Mouse (Mus musculus) heart, embryonic 16.5 days (tissue): ENCODE data around the gene Xrn1. TPM values are rescaled to one million over a fixed set of nuclear protein-coding genes. Genes with fewer than 3 reads are reported as not detected.

ENCODE experiments used
- ATAC-seq: fragments of 200-750 bp; cut with Nextera tagmentation; replicated peaks from 2 replicates; pipeline ENCODE4 v1.8.0; 2017; ENCODE audit warnings: moderate number of reproducible peaks; ENCODE audit not compliant: insufficient read depth, low FRiP score; ENCODE audit errors: extremely low read depth
- H3K27ac ChIP-seq: fragments of 300-500 bp; sonication (generic); 2 replicates; pipeline ENCODE4 v1.5.1; 2014; ENCODE audit warnings: mild to moderate bottlenecking, low read length, control low read depth, moderate library complexity
- H3K27me3 ChIP-seq: fragments of 300-500 bp; sonication (generic); 2 replicates; pipeline ENCODE4 v1.6.1; 2014; ENCODE audit warnings: low read length, mixed read lengths; ENCODE audit not compliant: control insufficient read depth, insufficient read depth
- H3K36me3 ChIP-seq: fragments of 300-500 bp; sonication (generic); 2 replicates; pipeline ENCODE4 v1.6.1; 2014; ENCODE audit not compliant: control insufficient read depth, insufficient read depth
- H3K4me1 ChIP-seq: fragments of 300-500 bp; sonication (generic); 2 replicates; pipeline ENCODE4 v1.6.1; 2014; ENCODE audit warnings: low read length, mixed read lengths; ENCODE audit not compliant: control insufficient read depth, insufficient read depth
- H3K4me2 ChIP-seq: fragments of 300-500 bp; sonication (generic); 2 replicates; pipeline ENCODE4 v1.6.1; 2014; ENCODE audit warnings: low read depth, mild to moderate bottlenecking, control low read depth, low read length
- H3K4me3 ChIP-seq: fragments of 300-500 bp; sonication (generic); 2 replicates; pipeline ENCODE4 v1.5.1; 2014; ENCODE audit warnings: mild to moderate bottlenecking, control low read depth, low read length
- H3K9ac ChIP-seq: fragments of 300-500 bp; sonication (generic); 2 replicates; pipeline ENCODE4 v1.6.1; 2014; ENCODE audit warnings: low read length, control low read depth
- H3K9me3 ChIP-seq: fragments of 300-500 bp; sonication (generic); replicated peaks from 2 replicates; pipeline ENCODE4 v1.6.1; 2016; ENCODE audit warnings: low read length; ENCODE audit not compliant: control insufficient read depth
- WGBS: fragments of 180-500 bp; shearing (Covaris S2); extraction: QIAGEN DNeasy Blood & Tissue Kit; methylation state at CpG from one replicate; pipeline ENCODE4 v1.1.7; 2014; 5-methylcytosine and 5-hydroxymethylcytosine counted together
- polyA plus RNA-seq: library from polyadenylated mRNA; unstranded; fragments of >200 nt; fragmentation: Nextera tagmentation; extraction: Ambion mirVana; gene quantifications from 2 replicates; pipeline ENCODE4 v1.2.1, GENCODE M21; 2015

Xrn1 gene
- polyA plus RNA-seq, 1 experiment from 2014 or later = 10.3 TPM

- Histone ChIP-seq H3K4me2 (no peak overlapping the region), H3K27me3 (no peaks in the 10 kb centered on the region), H3K36me3 (peaks cover 49% of the 10 kb centered on the region), H3K4me3 (no peak overlapping the region), H3K4me1 (no peaks in the 10 kb centered on the region), H3K9me3 (no peaks in the 10 kb centered on the region), H3K27ac (no peak overlapping the region), H3K9ac (no peak overlapping the region)
- WGBS = 63% methylated on average over 3 of the region's 3 CpGs
- no peak for ATAC-seq
Observed at GRCm38 (mm10) chr9:96027913-96028312, 73.4 kb downstream of the Xrn1 start.

GRCm38 (mm10) chr9:96028818-96029217 lies 74.3 kb downstream of the Xrn1 start:
- Histone ChIP-seq H3K36me3 (peaks cover 50% of the 10 kb centered on the region), H3K27ac (no peak overlapping the region), H3K4me2 (no peak overlapping the region), H3K9ac (no peak overlapping the region), H3K27me3 (no peaks in the 10 kb centered on the region), H3K9me3 (no peaks in the 10 kb centered on the region), H3K4me3 (no peak overlapping the region), H3K4me1 (no peaks in the 10 kb centered on the region)
- ATAC-seq = no peak
- WGBS = 59% methylated on average over 1 of the region's 1 CpGs

GRCm38 (mm10) chr9:96029886-96030285 lies 75.3 kb downstream of the Xrn1 start:
- 95% methylated on average over 5 of the region's 5 CpGs for WGBS
- Histone ChIP-seq H3K4me1 (no peaks in the 10 kb centered on the region), H3K9me3 (no peaks in the 10 kb centered on the region), H3K9ac (no peak overlapping the region), H3K4me2 (no peak overlapping the region), H3K36me3 (peaks cover 52% of the 10 kb centered on the region), H3K27me3 (no peaks in the 10 kb centered on the region), H3K27ac (no peak overlapping the region), H3K4me3 (no peak overlapping the region)
- no peak for ATAC-seq

- Histone ChIP-seq H3K4me1 (no peaks in the 10 kb centered on the region), H3K4me2 (no peak overlapping the region), H3K9me3 (no peaks in the 10 kb centered on the region), H3K36me3 (peaks cover 37% of the 10 kb centered on the region), H3K4me3 (no peak overlapping the region), H3K9ac (no peak overlapping the region), H3K27ac (no peak overlapping the region), H3K27me3 (no peaks in the 10 kb centered on the region)
- WGBS = 75% methylated on average over 3 of the region's 3 CpGs
- ATAC-seq = no peak
Observed at GRCm38 (mm10) chr9:96035371-96036086, 81.0 kb downstream of the Xrn1 start.

- Histone ChIP-seq H3K9ac (no peak overlapping the region), H3K4me3 (no peak overlapping the region), H3K27ac (no peak overlapping the region), H3K4me2 (no peak overlapping the region), H3K4me1 (no peaks in the 10 kb centered on the region), H3K27me3 (no peaks in the 10 kb centered on the region), H3K36me3 (peaks cover 56% of the 10 kb centered on the region), H3K9me3 (no peaks in the 10 kb centered on the region; the same call in 1 of the 2 replicates)
- WGBS = 95% methylated on average over 3 of the region's 3 CpGs
- no peak for ATAC-seq
Observed at GRCm38 (mm10) chr9:96044214-96044613, 89.7 kb downstream of the Xrn1 start.

- Histone ChIP-seq H3K9me3 (peaks cover 5% of the 10 kb centered on the region), H3K36me3 (peaks cover 58% of the 10 kb centered on the region), H3K27ac (no peak overlapping the region), H3K4me1 (no peaks in the 10 kb centered on the region), H3K4me2 (no peak overlapping the region), H3K4me3 (no peak overlapping the region), H3K27me3 (no peaks in the 10 kb centered on the region), H3K9ac (no peak overlapping the region)
- ATAC-seq = no peak
- WGBS = 94% methylated on average over 4 of the region's 4 CpGs
Observed at GRCm38 (mm10) chr9:96051501-96051900, 96.9 kb downstream of the Xrn1 start.

- Histone ChIP-seq H3K36me3 (peaks cover 55% of the 10 kb centered on the region), H3K9me3 (peaks cover 3% of the 10 kb centered on the region), H3K27ac (no peak overlapping the region), H3K9ac (no peak overlapping the region), H3K4me3 (no peak overlapping the region), H3K4me2 (no peak overlapping the region), H3K27me3 (no peaks in the 10 kb centered on the region), H3K4me1 (no peaks in the 10 kb centered on the region)
- 81% methylated on average over 5 of the region's 5 CpGs for WGBS
- no peak for ATAC-seq
Observed at GRCm38 (mm10) chr9:96054878-96055277, 100.3 kb downstream of the Xrn1 start.

GRCm38 (mm10) chr9:96056417-96057223 lies 102.1 kb downstream of the Xrn1 start:
- H3K9me3 ChIP-seq = no peaks in the 10 kb centered on the region
- H3K4me3 ChIP-seq = no peak overlapping the region
- peaks cover 38% of the 10 kb centered on the region for H3K36me3 ChIP-seq
- ATAC-seq = no peak
- H3K27ac ChIP-seq = no peak overlapping the region
- 64% methylated on average over 6 of the region's 6 CpGs for WGBS
- no peaks in the 10 kb centered on the region for H3K4me1 ChIP-seq
- no peak overlapping the region for H3K4me2 ChIP-seq
- H3K9ac ChIP-seq = no peak overlapping the region
- no peaks in the 10 kb centered on the region for H3K27me3 ChIP-seq

- Histone ChIP-seq H3K4me3 (no peak overlapping the region), H3K27me3 (no peaks in the 10 kb centered on the region), H3K9me3 (no peaks in the 10 kb centered on the region), H3K9ac (no peak overlapping the region), H3K27ac (no peak overlapping the region), H3K4me1 (no peaks in the 10 kb centered on the region), H3K4me2 (no peak overlapping the region), H3K36me3 (peaks cover 9% of the 10 kb centered on the region)
- ATAC-seq = no peak
- WGBS = 84% methylated on average over 2 of the region's 2 CpGs
Observed at GRCm38 (mm10) chr9:96063083-96063802, 108.7 kb downstream of the Xrn1 start.
